Comparison of ENCODE assay signal across 23 mouse cellular contexts in the genomic region with DNA sequence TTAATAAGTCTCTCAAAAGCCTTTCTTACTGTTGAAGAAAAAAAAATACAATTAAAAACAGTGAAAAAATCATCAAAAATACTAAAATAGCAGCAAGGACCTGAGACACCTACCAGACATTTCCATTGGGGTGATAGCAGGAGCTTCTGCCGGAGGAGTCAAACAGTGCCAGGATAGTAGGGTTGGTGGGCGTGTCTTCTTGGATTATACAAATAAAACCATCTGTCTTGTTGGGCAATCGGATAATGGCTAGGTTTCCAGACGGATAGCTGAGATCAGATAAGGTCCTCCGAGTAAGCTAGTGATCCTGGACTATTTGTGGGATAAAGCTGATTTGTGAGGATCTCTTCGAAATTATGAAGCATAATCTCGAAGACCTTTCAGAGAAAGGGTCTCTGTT. TPM values are rescaled to one million over a fixed set of nuclear protein-coding genes. Genes with fewer than 3 reads are reported as not detected.
DNase-seq lines count a peak whose midpoint lies in the region; ATAC-seq lines count a peak whose summit lies in the region.
"Had no signal": no experiment of that assay in that cellular context is flagged by ENCODE, and none has a peak within 500 bp of the region (broad histone marks: within the 10 kb centered on the region; RNA-seq: fewer than 3 reads in every experiment).

No protein-coding gene starts in this region.

- peak; percentile 9 to 30 for DNase-seq in cerebellum, postnatal 10 days
- DNase-seq in cerebellum, adult 8-10 months = no peak
- DNase-seq in fat pad, adult 2 months (ENCODE audit: extremely low read depth, low read depth, low spot score) = peak; percentile 42
- peak; percentile 20 for DNase-seq in retina, embryonic 14.5 days (ENCODE audit: low spot score)
- no peak for DNase-seq in gastrocnemius, postnatal 10 days
- DNase-seq: adrenal gland, adult 8-10 months; adrenal gland, postnatal 36 days; cerebellum, adult 18-20 months; cerebellum, adult 9-11 months; cerebellum, postnatal 36 days; embryo, embryonic 11 days; gastrocnemius, postnatal 14 days; heart, adult 18-20 months; heart, postnatal 10 days; heart, postnatal 36 days had no signal

- no peak for ATAC-seq in monocyte, adult 5-6 weeks (replicated peaks; ENCODE audit: insufficient number of reproducible peaks, low FRiP score, low TSS enrichment, poor library complexity, severe bottlenecking)
- ATAC-seq: activated CD4-positive, CD25-positive, alpha-beta regulatory T cell, adult 4 months; forebrain, embryonic 13.5 days; forebrain, embryonic 16.5 days; hindbrain, embryonic 16.5 days; inflammation-experienced regulatory T-cells, adult 6 months had no signal

RNA-seq across cellular contexts. Expression of gene Erich6, which starts 15.9 kb away (rescaled TPM):
- not detected in 3 replicates for total RNA-seq in monocyte, adult 5-6 weeks (2017)
- total RNA-seq in gastrocnemius, postnatal 10 days (2021) = under 1 TPM in 1 of 2 experiments, not detected in 1; 0.23 TPM
- total RNA-seq: ES-E14; gastrocnemius, adult 18-20 months; heart, adult 18-20 months; heart, postnatal 36 days had no signal

RNA-seq across cellular contexts. Expression of gene Selenot, which starts 44.6 kb away (rescaled TPM):
- 192 to 279 TPM (median 244 TPM) in 3 replicates for total RNA-seq in monocyte, adult 5-6 weeks (2017)
- 10 to 100 TPM; 80.2 to 92.4 TPM for total RNA-seq in gastrocnemius, postnatal 10 days (2021)

Comparison
In these comparisons a context has a peak if more than half of its experiments do, and no peak if none do; other contexts are left out.
1. DNase-seq: peak in cerebellum, postnatal 10 days (2 of 2), fat pad, adult 2 months (single experiment) and retina, embryonic 14.5 days (single experiment); none in cerebellum, adult 8-10 months (single experiment) and gastrocnemius, postnatal 10 days (single experiment).